Mouse (Mus musculus) liver, adult 2 months (tissue): Measurements from ENCODE around the gene Fbxl12.

Experiments used
- CTCF ChIP-seq: fragments of 200-500 bp; IDR thresholded peaks from 2 replicates; pipeline ENCODE4 v1.5.1; 2011; ENCODE audit warnings: low read depth, low read length, control low read depth
- POLR2A ChIP-seq: fragments of 200-500 bp; IDR thresholded peaks from 2 replicates; pipeline ENCODE4 v1.6.1; 2011; ENCODE audit warnings: low read length, control low read depth; ENCODE audit not compliant: insufficient read depth; ENCODE audit errors: extremely low read depth

- TF ChIP-seq CTCF: no peak
- TF ChIP-seq POLR2A: 0 out of 2 replicates have a peak, but pooled peaks have one; percentile 25
Measured at GRCm38 (mm10) chr9:20607100-20607974, 37.2 kb downstream of the Fbxl12 start.
